Mouse (Mus musculus) 3134 (cell line): ENCODE measurements around the gene Nr1i2.
"Not testable (repeated sequence)": the region's sequence is repeated elsewhere in the genome, so short reads cannot be mapped to it uniquely, and the experiment has no call there.

Experiments used
- DNase-seq: peaks from one replicate; pipeline ENCODE4 v3.0.0-alpha.2; 2011; ENCODE audit warnings: low spot score; ENCODE audit not compliant: insufficient read length; ENCODE audit errors: extremely low read depth

The Nr1i2 gene

GRCm38 (mm10) chr16:38222491-38222890, 72.1 kb downstream of the Nr1i2 start:
- not testable (repeated sequence) for DNase-seq

- DNase-seq = no peak
Measured at GRCm38 (mm10) chr16:38205272-38205671, 89.4 kb downstream of the Nr1i2 start.
